Mouse (Mus musculus) c-Kit-positive CD71-negative TER-119-negative erythroid progenitor cells, embryonic 14.5 days (primary cell): ENCODE results near the gene Nme4.
"Not testable (repeated sequence)": the region's sequence is repeated elsewhere in the genome, so short reads cannot be mapped to it uniquely, and the experiment has no call there.

ENCODE experiments used
- DNase-seq: peaks from one replicate; pipeline ENCODE4 v3.0.0-alpha.2; 2013; ENCODE audit warnings: low read depth

Gene Nme4

GRCm38 (mm10) chr17:26114061-26114460, 18.7 kb upstream of the Nme4 start:
- DNase-seq = no peak

- no peak for DNase-seq
Observed at GRCm38 (mm10) chr17:26113181-26113948, 18.0 kb upstream of the Nme4 start, which contains the start of gene Tmem8. Gene Tmem8, plus strand, starts transcription at chr17:26113299.

- no peak for DNase-seq
Observed at GRCm38 (mm10) chr17:26112751-26113150, 17.3 kb upstream of the Nme4 start.

- no peak for DNase-seq
Observed at GRCm38 (mm10) chr17:26111722-26112121, 16.3 kb upstream of the Nme4 start.

- no peak for DNase-seq
Observed at GRCm38 (mm10) chr17:26111024-26111423, 15.6 kb upstream of the Nme4 start.

GRCm38 (mm10) chr17:26110156-26110555, 14.8 kb upstream of the Nme4 start:
- DNase-seq = no peak

- no peak for DNase-seq
Observed at GRCm38 (mm10) chr17:26105619-26106018, 10.2 kb upstream of the Nme4 start.

GRCm38 (mm10) chr17:26101478-26101877, 6.1 kb upstream of the Nme4 start:
- DNase-seq = no peak

- DNase-seq = no peak
Observed at GRCm38 (mm10) chr17:26100166-26100565, 4.8 kb upstream of the Nme4 start.

- not testable (repeated sequence) for DNase-seq
Observed at GRCm38 (mm10) chr17:26099316-26099715, 3.9 kb upstream of the Nme4 start.

GRCm38 (mm10) chr17:26098461-26098860, 3.1 kb upstream of the Nme4 start:
- no peak for DNase-seq

- no peak for DNase-seq
Observed at GRCm38 (mm10) chr17:26094531-26095110, 781 bp downstream of the Nme4 start.

GRCm38 (mm10) chr17:26089905-26090632, 5.3 kb downstream of the Nme4 start, which contains the start of gene Decr2:
Gene Decr2, minus strand, starts transcription at chr17:26090337.
- peak; percentile 90 for DNase-seq

- no peak for DNase-seq
Observed at GRCm38 (mm10) chr17:26087059-26087564, 8.3 kb downstream of the Nme4 start.

- DNase-seq = no peak
Observed at GRCm38 (mm10) chr17:26080867-26081266, 14.5 kb downstream of the Nme4 start.

- no peak for DNase-seq
Observed at GRCm38 (mm10) chr17:26078851-26079250, 16.6 kb downstream of the Nme4 start.

- DNase-seq = no peak
Observed at GRCm38 (mm10) chr17:26075246-26075645, 20.2 kb downstream of the Nme4 start.

- DNase-seq = no peak
Observed at GRCm38 (mm10) chr17:26070136-26070535, 25.3 kb downstream of the Nme4 start.

- peak; percentile 55 for DNase-seq
Observed at GRCm38 (mm10) chr17:26068831-26069739, 26.3 kb downstream of the Nme4 start, which contains the start of gene Rab11fip3. Gene Rab11fip3, minus strand, starts transcription at chr17:26069555.

GRCm38 (mm10) chr17:26068024-26068830, 27.2 kb downstream of the Nme4 start:
- DNase-seq = no peak
